Mouse (Mus musculus): ENCODE measurements at regions not wholly inside any gene's neighbourhood (a gene's known extent, or its start where the extent isn't known, plus 50 kb on each side); places are given as distances from the start of the nearest gene placed in this dataset.

GRCm38 (mm10) chr7:111182319-111182718 lies 99.5 kb upstream of the Eif4g2 start:
- TF ChIP-seq CTCF (IDR thresholded peaks at IDR 0.05) (peak; percentile 93), EP300 (IDR thresholded peaks at IDR 0.05; ENCODE audit: insufficient read depth, low read depth, low read length) (no peak), POLR2A (IDR thresholded peaks at IDR 0.05; ENCODE audit: insufficient read depth, low read depth, low read length) (no peak)
